Mouse (Mus musculus): ENCODE measurements around the gene H3f3b.
A peak's percentile ranks its signal among the peaks of the same experiment; 100 is the strongest.

Gene H3f3b

GRCm38 (mm10) chr11:116027756-116028155, at the start of gene H3f3b:
TSS of gene H3f3b (minus strand) at chr11:116027962.
- no peak for DNase-seq (ENCODE audit: low spot score)

- no peak for DNase-seq (ENCODE audit: low spot score)
Observed at GRCm38 (mm10) chr11:116076836-116077235, 49.1 kb upstream of the H3f3b start.

GRCm38 (mm10) chr11:116076266-116076540, 48.4 kb upstream of the H3f3b start:
- DNase-seq (ENCODE audit: low spot score): no peak

- peak; percentile 68 for DNase-seq (ENCODE audit: low spot score)
Observed at GRCm38 (mm10) chr11:116075539-116076265, 47.9 kb upstream of the H3f3b start.

GRCm38 (mm10) chr11:116074436-116074991, 46.8 kb upstream of the H3f3b start:
- no peak for DNase-seq (ENCODE audit: low spot score)

GRCm38 (mm10) chr11:116072608-116073007, 44.8 kb upstream of the H3f3b start:
- DNase-seq (ENCODE audit: low spot score): no peak

- DNase-seq (ENCODE audit: low spot score): no peak
Observed at GRCm38 (mm10) chr11:116071510-116071909, 43.7 kb upstream of the H3f3b start.

GRCm38 (mm10) chr11:116065345-116065744, 37.6 kb upstream of the H3f3b start:
- DNase-seq (ENCODE audit: low spot score): no peak

- no peak for DNase-seq (ENCODE audit: low spot score)
Observed at GRCm38 (mm10) chr11:116064187-116064867, 36.6 kb upstream of the H3f3b start.

GRCm38 (mm10) chr11:116063562-116063961, 35.8 kb upstream of the H3f3b start:
- no peak for DNase-seq (ENCODE audit: low spot score)

- no peak for DNase-seq (ENCODE audit: low spot score)
Observed at GRCm38 (mm10) chr11:116062521-116062920, 34.8 kb upstream of the H3f3b start.

- DNase-seq (ENCODE audit: low spot score): no peak
Observed at GRCm38 (mm10) chr11:116061641-116062415, 34.1 kb upstream of the H3f3b start.

- no peak for DNase-seq (ENCODE audit: low spot score)
Observed at GRCm38 (mm10) chr11:116060596-116060995, 32.8 kb upstream of the H3f3b start.

- no peak for DNase-seq (ENCODE audit: low spot score)
Observed at GRCm38 (mm10) chr11:116059691-116060025, 31.9 kb upstream of the H3f3b start.

GRCm38 (mm10) chr11:116058868-116059690, 31.3 kb upstream of the H3f3b start:
- peak; percentile 45 for DNase-seq (ENCODE audit: low spot score)

- peak; percentile 73 for DNase-seq (ENCODE audit: low spot score)
Observed at GRCm38 (mm10) chr11:116058022-116058614, 30.4 kb upstream of the H3f3b start.

- DNase-seq (ENCODE audit: low spot score): peak; percentile 49
Observed at GRCm38 (mm10) chr11:116057237-116057881, 29.6 kb upstream of the H3f3b start.

- DNase-seq (ENCODE audit: low spot score): peak; percentile 44
Observed at GRCm38 (mm10) chr11:116055873-116056272, 28.1 kb upstream of the H3f3b start.

GRCm38 (mm10) chr11:116053510-116054229, 25.9 kb upstream of the H3f3b start:
- DNase-seq (ENCODE audit: low spot score): no peak

GRCm38 (mm10) chr11:116050196-116050595, 22.4 kb upstream of the H3f3b start:
- peak; percentile 44 for DNase-seq (ENCODE audit: low spot score)

Data from testis, postnatal 10 days (tissue).